Mouse (Mus musculus): Measurements from ENCODE around the gene Psg16. TPM values are rescaled to one million over a fixed set of nuclear protein-coding genes. Genes with fewer than 3 reads are reported as not detected.

Gene Psg16
- polyA plus RNA-seq (2017; shearing (Covaris generic)) = 1 to 10 TPM in 1 of 2 experiments, not detected in 1; 1.1 TPM

GRCm38 (mm10) chr7:17073904-17074615, at the start of gene Psg16:
Gene Psg16, plus strand, starts transcription at chr7:17074040.
- ATAC-seq = peak; percentile 59

GRCm38 (mm10) chr7:17024141-17024540, 49.7 kb upstream of the Psg16 start:
- no peak for ATAC-seq

GRCm38 (mm10) chr7:17024814-17025504, 48.9 kb upstream of the Psg16 start:
- peak; percentile 67 for ATAC-seq

- ATAC-seq = no peak
These were observed 48.3 kb upstream of the Psg16 start for GRCm38 (mm10) chr7:17025505-17025894.

GRCm38 (mm10) chr7:17025896-17026622, 47.8 kb upstream of the Psg16 start:
- no peak for ATAC-seq

GRCm38 (mm10) chr7:17026710-17027587, 46.9 kb upstream of the Psg16 start:
- ATAC-seq = peak; percentile 71

- ATAC-seq = no peak
These were observed 46.1 kb upstream of the Psg16 start, which contains the start of gene Ppp5c for GRCm38 (mm10) chr7:17027588-17028343. Gene Ppp5c, minus strand, starts transcription at chr7:17027924.

- no peak for ATAC-seq
These were observed 44.9 kb upstream of the Psg16 start for GRCm38 (mm10) chr7:17028923-17029322.

GRCm38 (mm10) chr7:17030239-17030638, 43.6 kb upstream of the Psg16 start:
- ATAC-seq = no peak

- ATAC-seq = no peak
These were observed 35.7 kb upstream of the Psg16 start for GRCm38 (mm10) chr7:17038018-17038695.

- no peak for ATAC-seq
These were observed 34.5 kb upstream of the Psg16 start for GRCm38 (mm10) chr7:17039373-17039772.

- no peak for ATAC-seq
These were observed 28.1 kb upstream of the Psg16 start for GRCm38 (mm10) chr7:17045743-17046142.

- no peak for ATAC-seq
These were observed 26.7 kb upstream of the Psg16 start for GRCm38 (mm10) chr7:17047041-17047682.

- no peak for ATAC-seq
These were observed 25.2 kb upstream of the Psg16 start for GRCm38 (mm10) chr7:17048431-17049190.

- ATAC-seq = no peak
These were observed 23.3 kb upstream of the Psg16 start for GRCm38 (mm10) chr7:17050491-17050890.

- ATAC-seq = peak; percentile 67
These were observed 22.8 kb upstream of the Psg16 start for GRCm38 (mm10) chr7:17050933-17051594.

GRCm38 (mm10) chr7:17054325-17054989, 19.4 kb upstream of the Psg16 start:
- ATAC-seq = no peak

GRCm38 (mm10) chr7:17055287-17055946, 18.4 kb upstream of the Psg16 start:
- ATAC-seq = no peak

Measured in activated CD4-positive, CD25-positive, alpha-beta regulatory T cell, adult 4 months (primary cell).